Mouse (Mus musculus): Measurements from ENCODE around the gene Dync1i1. TPM values are rescaled to one million over a fixed set of nuclear protein-coding genes. Genes with fewer than 3 reads are reported as not detected.
A peak's percentile ranks its signal among the peaks of the same experiment; 100 is the strongest.

Gene Dync1i1
- polyA plus RNA-seq, 1 experiment from 2014 or later = 5.2 TPM

DNA sequence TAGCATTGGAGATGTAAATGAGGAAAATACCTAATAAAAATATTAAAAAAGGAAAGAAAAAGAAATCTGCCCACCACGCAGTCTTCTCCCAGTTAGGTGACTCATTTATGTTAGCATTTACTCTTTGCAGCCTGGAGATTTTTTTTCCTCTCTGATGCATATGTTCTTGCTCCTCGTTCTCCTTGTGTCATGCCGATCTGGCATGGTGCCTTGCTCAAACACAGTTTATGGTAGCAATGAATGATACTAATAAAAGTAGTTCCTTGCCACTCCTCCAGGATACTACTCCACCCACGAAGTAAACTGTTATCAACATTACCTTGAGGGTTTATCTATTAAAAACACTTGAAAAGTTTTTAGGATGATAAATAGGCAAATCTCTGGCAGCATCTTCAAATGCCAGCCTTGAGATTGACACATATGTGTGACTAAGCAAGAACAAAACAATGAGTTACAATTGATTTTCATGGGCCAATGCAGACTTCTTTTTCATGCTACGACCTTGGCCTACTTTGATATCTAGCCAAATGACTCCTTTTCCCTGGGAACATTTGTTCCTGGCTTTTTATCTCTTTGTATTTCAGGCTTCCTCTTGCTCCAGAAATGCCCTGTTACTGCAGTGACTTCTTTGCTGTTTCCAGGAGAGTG is 68.8 kb downstream of the Dync1i1 start:
- ATAC-seq (ENCODE audit: low FRiP score, low TSS enrichment) = no peak
- Histone ChIP-seq H3K27ac (ENCODE audit: low read depth, low read length) (no peak overlapping the region), H3K27me3 (ENCODE audit: control insufficient read depth, insufficient read depth, low read length) (no peaks in the 10 kb centered on the region), H3K4me1 (ENCODE audit: control insufficient read depth, insufficient read depth, low read length) (no peaks in the 10 kb centered on the region), H3K4me3 (ENCODE audit: low read length) (no peak overlapping the region), H3K36me3 (ENCODE audit: control insufficient read depth, insufficient read depth, low read length) (no peaks in the 10 kb centered on the region), H3K9me3 (ENCODE audit: control insufficient read depth, low read length) (no peaks in the 10 kb centered on the region), H3K9ac (ENCODE audit: low read depth, low read length) (no peak overlapping the region), H3K4me2 (replicated peaks; ENCODE audit: low read depth, low read length) (no peak overlapping the region)
- WGBS = 68% methylated on average over 5 of the region's 5 CpGs

DNA sequence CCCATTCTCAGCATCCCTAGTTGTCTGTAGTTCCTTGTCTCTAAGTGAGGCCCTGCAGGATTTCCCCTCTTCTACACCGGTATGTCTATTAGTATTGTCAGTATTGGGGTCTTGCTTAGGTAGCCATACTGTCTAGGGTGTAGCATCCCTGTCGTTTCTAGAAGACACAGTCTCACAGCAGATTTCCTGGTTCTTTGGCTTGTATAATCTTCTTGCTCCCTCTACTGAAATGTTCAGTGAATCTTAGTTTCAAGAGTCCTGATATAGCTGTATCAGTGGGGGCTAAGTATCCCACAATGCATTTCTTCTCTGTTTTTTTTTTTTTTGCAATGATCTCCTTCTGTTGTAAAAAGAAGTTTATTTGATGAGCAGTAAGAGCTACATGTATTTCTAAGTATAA is 69.9 kb downstream of the Dync1i1 start:
- H3K27ac ChIP-seq (ENCODE audit: low read depth, low read length) = no peak overlapping the region
- H3K36me3 ChIP-seq (ENCODE audit: control insufficient read depth, insufficient read depth, low read length) = no peaks in the 10 kb centered on the region
- 76% methylated on average over 2 of the region's 2 CpGs for WGBS
- H3K4me1 ChIP-seq (ENCODE audit: control insufficient read depth, insufficient read depth, low read length) = no peaks in the 10 kb centered on the region
- no peaks in the 10 kb centered on the region for H3K27me3 ChIP-seq (ENCODE audit: control insufficient read depth, insufficient read depth, low read length)
- no peak overlapping the region for H3K4me2 ChIP-seq (replicated peaks; ENCODE audit: low read depth, low read length)
- H3K4me3 ChIP-seq (ENCODE audit: low read length) = no peak overlapping the region
- H3K9ac ChIP-seq (ENCODE audit: low read depth, low read length) = no peak overlapping the region
- no peaks in the 10 kb centered on the region for H3K9me3 ChIP-seq (ENCODE audit: control insufficient read depth, low read length)
- ATAC-seq (ENCODE audit: low FRiP score, low TSS enrichment) = no peak

DNA sequence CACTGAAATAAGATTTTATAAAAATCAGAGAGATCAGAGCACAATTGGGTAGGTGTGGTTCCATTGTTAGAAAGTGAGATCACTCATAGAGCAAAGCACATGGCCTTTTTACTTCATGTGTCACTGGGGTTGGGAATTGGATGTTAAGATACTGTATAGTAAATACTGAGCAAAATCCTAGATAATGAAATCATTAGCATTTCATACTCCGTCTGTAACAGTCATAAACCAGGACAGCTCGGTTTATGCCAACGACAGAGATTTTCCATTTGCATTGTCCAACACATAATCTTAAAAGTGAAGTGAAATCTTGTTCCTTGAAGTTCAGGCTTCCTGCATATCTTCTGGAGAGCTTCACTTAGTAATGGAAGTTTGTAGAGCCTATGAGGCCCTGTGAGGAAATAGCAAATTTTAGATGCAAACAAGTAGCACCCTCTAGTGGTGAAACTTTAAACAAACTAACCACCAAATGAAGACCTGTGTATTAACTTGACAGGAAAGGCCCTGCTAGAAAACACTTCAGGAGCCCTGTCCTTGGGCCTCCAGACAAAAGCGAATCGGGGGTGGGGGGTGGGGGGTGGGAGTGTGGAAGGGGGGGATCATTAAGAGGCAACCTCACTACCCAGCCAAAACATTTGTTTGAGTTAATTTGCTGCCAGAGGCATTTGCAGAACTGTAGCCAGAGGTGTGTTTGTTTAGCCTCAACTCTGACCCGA is 76.8 kb downstream of the Dync1i1 start:
- H3K4me1 ChIP-seq (ENCODE audit: control insufficient read depth, insufficient read depth, low read length) = no peaks in the 10 kb centered on the region
- no peaks in the 10 kb centered on the region for H3K27me3 ChIP-seq (ENCODE audit: control insufficient read depth, insufficient read depth, low read length)
- peak; percentile 89 for ATAC-seq (ENCODE audit: low FRiP score, low TSS enrichment)
- no peak overlapping the region for H3K9ac ChIP-seq (ENCODE audit: low read depth, low read length)
- H3K9me3 ChIP-seq (ENCODE audit: control insufficient read depth, low read length) = no peaks in the 10 kb centered on the region
- H3K36me3 ChIP-seq (ENCODE audit: control insufficient read depth, insufficient read depth, low read length) = no peaks in the 10 kb centered on the region
- H3K4me3 ChIP-seq (ENCODE audit: low read length) = no peak overlapping the region
- no peak overlapping the region for H3K4me2 ChIP-seq (replicated peaks; ENCODE audit: low read depth, low read length)
- WGBS = 44% methylated on average over 6 of the region's 6 CpGs
- H3K27ac ChIP-seq (ENCODE audit: low read depth, low read length) = no peak overlapping the region

DNA sequence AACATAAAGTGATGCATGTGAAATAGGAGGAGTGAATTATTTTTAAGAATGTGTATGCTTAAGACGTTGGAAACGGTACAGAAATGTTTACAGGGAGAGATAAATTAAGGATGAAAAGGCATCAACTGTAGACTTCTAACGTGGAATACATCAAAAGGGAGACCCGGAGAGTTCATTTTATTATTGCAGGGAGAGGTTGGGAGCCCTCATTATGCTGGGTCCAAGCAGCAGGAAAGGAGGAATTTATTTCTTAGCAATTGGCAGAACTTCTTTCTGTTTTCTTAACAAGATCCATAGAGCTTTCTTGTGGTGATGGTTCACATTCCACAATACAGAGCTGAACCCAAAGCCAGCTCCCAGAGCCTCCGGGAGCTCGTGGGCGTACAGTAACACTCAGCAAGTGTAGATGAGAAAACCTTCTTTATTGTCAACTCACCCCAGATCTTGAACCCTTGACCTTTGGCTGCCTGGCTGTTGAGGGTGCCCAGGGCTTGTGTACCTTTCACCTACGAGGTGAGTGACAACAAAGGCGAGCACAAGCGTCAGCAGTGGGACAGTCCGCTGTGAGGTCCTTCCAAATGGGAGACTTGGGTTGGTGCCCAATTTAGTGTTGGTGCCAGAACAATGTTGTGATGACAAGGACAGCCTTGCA is 77.5 kb downstream of the Dync1i1 start:
- Histone ChIP-seq H3K9ac (ENCODE audit: low read depth, low read length) (no peak overlapping the region), H3K9me3 (ENCODE audit: control insufficient read depth, low read length) (no peaks in the 10 kb centered on the region), H3K36me3 (ENCODE audit: control insufficient read depth, insufficient read depth, low read length) (no peaks in the 10 kb centered on the region), H3K4me1 (ENCODE audit: control insufficient read depth, insufficient read depth, low read length) (no peaks in the 10 kb centered on the region), H3K27me3 (ENCODE audit: control insufficient read depth, insufficient read depth, low read length) (no peaks in the 10 kb centered on the region), H3K27ac (ENCODE audit: low read depth, low read length) (no peak overlapping the region), H3K4me3 (ENCODE audit: low read length) (no peak overlapping the region), H3K4me2 (replicated peaks; ENCODE audit: low read depth, low read length) (no peak overlapping the region)
- ATAC-seq (ENCODE audit: low FRiP score, low TSS enrichment) = peak; percentile 64
- 50% methylated on average over 11 of the region's 11 CpGs for WGBS

DNA sequence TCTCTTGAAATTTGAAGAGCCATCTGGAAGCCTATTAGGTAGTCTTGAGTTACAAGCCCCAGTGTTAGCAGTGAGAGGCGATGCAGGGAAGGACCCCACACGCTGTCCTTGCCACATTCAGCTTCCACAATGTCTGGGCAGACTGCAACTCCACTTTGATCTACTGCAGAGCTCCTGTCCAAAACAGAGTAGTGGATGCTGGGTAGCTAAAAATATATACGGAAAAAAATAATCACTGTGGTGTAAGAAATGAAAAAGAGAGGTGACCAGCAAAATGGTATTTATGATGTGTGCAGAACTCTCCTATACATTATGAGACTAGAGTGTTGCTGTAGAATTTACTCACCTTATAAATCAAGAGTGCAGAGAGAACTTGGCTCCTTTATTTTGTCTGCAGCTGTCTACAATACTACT is 82.6 kb downstream of the Dync1i1 start:
- Histone ChIP-seq H3K27ac (ENCODE audit: low read depth, low read length) (no peak overlapping the region), H3K36me3 (ENCODE audit: control insufficient read depth, insufficient read depth, low read length) (no peaks in the 10 kb centered on the region), H3K4me3 (ENCODE audit: low read length) (no peak overlapping the region), H3K4me1 (ENCODE audit: control insufficient read depth, insufficient read depth, low read length) (0 out of 2 replicates have a peak, but pooled peaks cover 3% of the 10 kb centered on the region), H3K9me3 (ENCODE audit: control insufficient read depth, low read length) (no peaks in the 10 kb centered on the region), H3K27me3 (ENCODE audit: control insufficient read depth, insufficient read depth, low read length) (no peaks in the 10 kb centered on the region), H3K9ac (ENCODE audit: low read depth, low read length) (no peak overlapping the region), H3K4me2 (replicated peaks; ENCODE audit: low read depth, low read length) (no peak overlapping the region)
- peak; percentile 56; the same call in 1 of the 2 replicates for ATAC-seq (ENCODE audit: low FRiP score, low TSS enrichment)
- WGBS = 19% methylated on average over 3 of the region's 3 CpGs

DNA sequence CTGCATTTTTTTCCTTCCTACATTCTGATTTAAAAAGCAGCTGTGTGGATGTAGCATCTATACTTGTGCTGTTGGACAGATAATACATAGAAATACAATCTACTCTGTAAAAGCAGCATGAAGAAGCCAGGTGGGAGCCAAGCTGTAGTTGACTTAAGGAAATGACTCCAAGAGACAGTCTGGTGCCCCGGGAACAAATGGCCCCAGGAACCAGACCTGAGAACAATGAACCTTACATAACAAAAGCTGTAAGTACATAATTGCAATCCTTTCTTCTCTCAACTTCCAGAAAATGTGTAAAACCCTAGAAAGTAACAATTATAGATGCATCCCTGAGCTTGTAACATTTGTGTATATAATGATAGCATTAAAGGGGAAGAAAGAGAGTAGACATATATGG is 86.6 kb downstream of the Dync1i1 start:
- 71% methylated on average over 1 of the region's 1 CpGs for WGBS

DNA sequence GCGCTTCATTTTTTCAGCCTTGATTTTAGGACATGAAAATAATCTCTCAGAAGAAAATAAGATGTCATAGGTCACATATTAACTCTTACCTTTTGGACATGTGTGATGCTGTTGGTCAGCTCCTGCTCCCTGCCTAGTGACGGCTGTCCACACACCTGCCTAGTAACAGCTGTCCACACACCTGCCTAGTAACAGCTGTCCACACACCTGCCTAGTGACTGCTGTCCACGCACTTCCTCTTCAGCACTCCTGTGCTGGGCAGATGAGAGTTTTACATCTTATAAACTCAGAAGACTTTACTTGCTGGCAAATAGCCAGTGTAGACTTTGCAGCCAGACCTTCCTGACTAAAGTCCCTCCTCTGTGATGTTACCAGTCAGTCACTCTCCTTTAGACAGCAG is 94.2 kb downstream of the Dync1i1 start:
- Histone ChIP-seq H3K4me3 (ENCODE audit: low read length) (no peak overlapping the region), H3K9ac (ENCODE audit: low read depth, low read length) (no peak overlapping the region), H3K4me1 (ENCODE audit: control insufficient read depth, insufficient read depth, low read length) (no peaks in the 10 kb centered on the region), H3K9me3 (ENCODE audit: control insufficient read depth, low read length) (no peaks in the 10 kb centered on the region), H3K36me3 (ENCODE audit: control insufficient read depth, insufficient read depth, low read length) (no peaks in the 10 kb centered on the region), H3K27ac (ENCODE audit: low read depth, low read length) (no peak overlapping the region), H3K4me2 (replicated peaks; ENCODE audit: low read depth, low read length) (no peak overlapping the region), H3K27me3 (ENCODE audit: control insufficient read depth, insufficient read depth, low read length) (no peaks in the 10 kb centered on the region)
- WGBS = 84% methylated on average over 3 of the region's 3 CpGs
- ATAC-seq (ENCODE audit: low FRiP score, low TSS enrichment) = no peak

More for the DNA sequence above, 86.6 kb downstream of the Dync1i1 start:
- H3K9ac ChIP-seq (ENCODE audit: low read depth, low read length) = no peak overlapping the region
- H3K27ac ChIP-seq (ENCODE audit: low read depth, low read length) = no peak overlapping the region
- ATAC-seq (ENCODE audit: low FRiP score, low TSS enrichment) = no peak
- 0 out of 2 replicates have a peak, but pooled peaks cover 3% of the 10 kb centered on the region for H3K4me1 ChIP-seq (ENCODE audit: control insufficient read depth, insufficient read depth, low read length)
- no peak overlapping the region for H3K4me3 ChIP-seq (ENCODE audit: low read length)
- H3K4me2 ChIP-seq (replicated peaks; ENCODE audit: low read depth, low read length) = no peak overlapping the region
- no peaks in the 10 kb centered on the region for H3K9me3 ChIP-seq (ENCODE audit: control insufficient read depth, low read length)
- H3K27me3 ChIP-seq (ENCODE audit: control insufficient read depth, insufficient read depth, low read length) = no peaks in the 10 kb centered on the region
- no peaks in the 10 kb centered on the region for H3K36me3 ChIP-seq (ENCODE audit: control insufficient read depth, insufficient read depth, low read length)

DNA sequence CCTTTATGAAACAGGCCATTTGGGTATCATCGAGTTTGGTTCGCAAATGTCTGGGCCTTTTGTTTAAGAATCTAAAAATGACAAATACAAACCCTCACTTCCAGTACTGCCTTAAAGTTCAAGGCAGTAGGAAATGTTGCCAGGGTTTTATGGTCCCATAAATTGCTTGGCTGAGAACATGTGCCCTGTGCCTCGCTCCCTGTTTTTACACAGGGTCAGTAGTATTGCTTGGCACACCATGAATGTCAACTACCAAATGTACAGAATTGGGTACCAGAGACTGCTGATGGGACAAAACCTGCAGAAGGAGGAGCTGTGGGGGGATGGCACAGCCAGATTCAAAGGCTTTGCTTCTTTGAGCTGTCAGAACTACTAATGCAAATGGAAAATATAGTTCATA is 100.0 kb downstream of the Dync1i1 start:
- Histone ChIP-seq H3K27ac (ENCODE audit: low read depth, low read length) (no peak overlapping the region), H3K9ac (ENCODE audit: low read depth, low read length) (no peak overlapping the region), H3K4me1 (ENCODE audit: control insufficient read depth, insufficient read depth, low read length) (no peaks in the 10 kb centered on the region), H3K36me3 (ENCODE audit: control insufficient read depth, insufficient read depth, low read length) (no peaks in the 10 kb centered on the region), H3K27me3 (ENCODE audit: control insufficient read depth, insufficient read depth, low read length) (no peaks in the 10 kb centered on the region), H3K4me2 (replicated peaks; ENCODE audit: low read depth, low read length) (no peak overlapping the region), H3K4me3 (ENCODE audit: low read length) (no peak overlapping the region), H3K9me3 (ENCODE audit: control insufficient read depth, low read length) (no peaks in the 10 kb centered on the region)
- WGBS = 54% methylated on average over 3 of the region's 3 CpGs
- ATAC-seq (ENCODE audit: low FRiP score, low TSS enrichment) = no peak

DNA sequence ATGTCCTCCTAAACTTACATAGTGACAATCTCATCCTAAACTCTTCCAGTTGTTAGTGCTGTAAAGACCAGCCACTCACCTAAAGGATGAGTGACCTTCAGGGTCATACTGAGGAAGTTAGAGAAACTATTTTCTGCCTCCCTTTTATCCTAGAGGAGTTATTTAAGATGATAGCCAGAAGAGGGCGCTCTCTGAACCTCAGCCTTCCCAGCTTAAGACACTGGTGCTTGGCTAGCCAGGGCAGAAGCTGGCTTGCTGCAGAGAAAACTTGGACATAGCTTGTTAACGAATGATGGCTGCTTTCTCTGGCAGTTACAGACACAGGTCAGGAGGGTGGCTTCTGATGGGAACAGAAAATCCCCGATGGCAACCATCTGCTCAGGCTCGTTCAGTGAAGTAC is 101.6 kb downstream of the Dync1i1 start:
- H3K4me1 ChIP-seq (ENCODE audit: control insufficient read depth, insufficient read depth, low read length) = no peaks in the 10 kb centered on the region
- H3K9ac ChIP-seq (ENCODE audit: low read depth, low read length) = no peak overlapping the region
- H3K27me3 ChIP-seq (ENCODE audit: control insufficient read depth, insufficient read depth, low read length) = no peaks in the 10 kb centered on the region
- no peaks in the 10 kb centered on the region for H3K9me3 ChIP-seq (ENCODE audit: control insufficient read depth, low read length)
- H3K36me3 ChIP-seq (ENCODE audit: control insufficient read depth, insufficient read depth, low read length) = no peaks in the 10 kb centered on the region
- H3K27ac ChIP-seq (ENCODE audit: low read depth, low read length) = no peak overlapping the region
- ATAC-seq (ENCODE audit: low FRiP score, low TSS enrichment) = no peak
- no peak overlapping the region for H3K4me3 ChIP-seq (ENCODE audit: low read length)
- WGBS = 46% methylated on average over 4 of the region's 4 CpGs
- no peak overlapping the region for H3K4me2 ChIP-seq (replicated peaks; ENCODE audit: low read depth, low read length)

Data from kidney, embryonic 14.5 days (tissue).